Mouse (Mus musculus): ENCODE measurements around the gene Emd. TPM values are rescaled to one million over a fixed set of nuclear protein-coding genes. Genes with fewer than 3 reads are reported as not detected.

Gene Emd
- polyA plus RNA-seq, 1 experiment from 2014 or later, result 13.2 TPM

- Histone ChIP-seq H3K27ac (replicated peaks) (peak overlapping the region; percentile 89), H3K9ac (replicated peaks) (peak overlapping the region; percentile 65), H3K4me2 (peak overlapping the region; percentile 60), H3K4me3 (replicated peaks) (peak overlapping the region; percentile 54), H3K4me1 (peaks cover 15% of the 10 kb centered on the region), H3K36me3 (peaks cover 14% of the 10 kb centered on the region), H3K27me3 (replicated peaks) (no peaks in the 10 kb centered on the region), H3K9me3 (replicated peaks) (no peaks in the 10 kb centered on the region)
- WGBS, result 20% methylated on average over 38 of the region's 38 CpGs
- ATAC-seq (ENCODE audit: low FRiP score), result peak; percentile 91
Measured at GRCm38 (mm10) chrX:74246213-74246681, 8.2 kb upstream of the Emd start.

GRCm38 (mm10) chrX:74246693-74247092, 7.8 kb upstream of the Emd start:
- peak overlapping the region; percentile 73; the same call in 1 of the 2 replicates for H3K27ac ChIP-seq (replicated peaks)
- peak overlapping the region; percentile 41 for H3K9ac ChIP-seq (replicated peaks)
- 35% methylated on average over 14 of the region's 15 CpGs for WGBS
- peak overlapping the region; percentile 54 for H3K4me3 ChIP-seq (replicated peaks)
- ATAC-seq (ENCODE audit: low FRiP score), result peak; percentile 17; the same call in 1 of the 2 replicates
- peak overlapping the region; percentile 60 for H3K4me2 ChIP-seq
- H3K27me3 ChIP-seq (replicated peaks), result no peaks in the 10 kb centered on the region
- H3K4me1 ChIP-seq, result peaks cover 15% of the 10 kb centered on the region
- H3K36me3 ChIP-seq, result peaks cover 10% of the 10 kb centered on the region
- H3K9me3 ChIP-seq (replicated peaks), result no peaks in the 10 kb centered on the region

GRCm38 (mm10) chrX:74248651-74249050, 5.8 kb upstream of the Emd start:
- Histone ChIP-seq H3K4me2 (peak overlapping the region; percentile 64), H3K27me3 (replicated peaks) (no peaks in the 10 kb centered on the region), H3K27ac (replicated peaks) (no peak overlapping the region; the same call in 1 of the 2 replicates), H3K9ac (replicated peaks) (no peak overlapping the region), H3K4me1 (peaks cover 11% of the 10 kb centered on the region), H3K4me3 (replicated peaks) (0 out of 2 replicates have a peak overlapping the region, but pooled peaks have one; percentile 44), H3K36me3 (no peaks in the 10 kb centered on the region), H3K9me3 (replicated peaks) (no peaks in the 10 kb centered on the region)
- no peak for ATAC-seq (ENCODE audit: low FRiP score)
- WGBS, result 27% methylated on average over 3 of the region's 3 CpGs

- H3K9me3 ChIP-seq (replicated peaks), result no peaks in the 10 kb centered on the region
- 24% methylated on average over 38 of the region's 38 CpGs for WGBS
- peak within 1 kb of the TSS; percentile 64 for H3K4me2 ChIP-seq
- H3K4me1 ChIP-seq, result peaks cover 5% of the 10 kb centered on the region; the same call in 1 of the 2 replicates
- ATAC-seq (ENCODE audit: low FRiP score), result no peak
- H3K27me3 ChIP-seq (replicated peaks), result no peaks in the 10 kb centered on the region
- peak within 1 kb of the TSS; percentile 49 for H3K9ac ChIP-seq (replicated peaks)
- H3K4me3 ChIP-seq (replicated peaks), result peak within 1 kb of the TSS; percentile 44
- no peaks in the 10 kb centered on the region for H3K36me3 ChIP-seq
- H3K27ac ChIP-seq (replicated peaks), result peak within 1 kb of the TSS; percentile 60
Measured at GRCm38 (mm10) chrX:74249615-74250014, 4.9 kb upstream of the Emd start, which contains the start of gene Flna. TSS of gene Flna (minus strand) at chrX:74249820.

- WGBS, result 24% methylated on average over 31 of the region's 31 CpGs
- Histone ChIP-seq H3K4me3 (replicated peaks) (peak overlapping the region; percentile 56), H3K9ac (replicated peaks) (peak overlapping the region; percentile 70), H3K27ac (replicated peaks) (peak overlapping the region; percentile 88), H3K27me3 (replicated peaks) (no peaks in the 10 kb centered on the region), H3K4me2 (peak overlapping the region; percentile 64), H3K4me1 (peaks cover 6% of the 10 kb centered on the region), H3K36me3 (0 out of 2 replicates have a peak, but pooled peaks cover 2% of the 10 kb centered on the region), H3K9me3 (replicated peaks) (no peaks in the 10 kb centered on the region)
- peak; percentile 65; the same call in 1 of the 2 replicates for ATAC-seq (ENCODE audit: low FRiP score)
Measured at GRCm38 (mm10) chrX:74254888-74255565, 540 bp downstream of the Emd start.

- Histone ChIP-seq H3K4me1 (peaks cover 6% of the 10 kb centered on the region), H3K27ac (replicated peaks) (no peak overlapping the region), H3K4me3 (replicated peaks) (no peak overlapping the region), H3K27me3 (replicated peaks) (no peaks in the 10 kb centered on the region), H3K36me3 (0 out of 2 replicates have a peak, but pooled peaks cover 4% of the 10 kb centered on the region), H3K4me2 (no peak overlapping the region), H3K9me3 (replicated peaks) (no peaks in the 10 kb centered on the region), H3K9ac (replicated peaks) (no peak overlapping the region)
- ATAC-seq (ENCODE audit: low FRiP score), result no peak
- WGBS, result 96% methylated on average over 3 of the region's 3 CpGs
Measured at GRCm38 (mm10) chrX:74257746-74258145, 3.3 kb downstream of the Emd start.

GRCm38 (mm10) chrX:74269736-74270061, 15.2 kb downstream of the Emd start:
- peak overlapping the region; percentile 56 for H3K4me2 ChIP-seq
- H3K36me3 ChIP-seq, result no peaks in the 10 kb centered on the region
- H3K9me3 ChIP-seq (replicated peaks), result no peaks in the 10 kb centered on the region
- no peaks in the 10 kb centered on the region for H3K27me3 ChIP-seq (replicated peaks)
- peak overlapping the region; percentile 52 for H3K9ac ChIP-seq (replicated peaks)
- peaks cover 10% of the 10 kb centered on the region for H3K4me1 ChIP-seq
- peak overlapping the region; percentile 97 for H3K27ac ChIP-seq (replicated peaks)
- H3K4me3 ChIP-seq (replicated peaks), result peak overlapping the region; percentile 53
- 29% methylated on average over 3 of the region's 3 CpGs for WGBS
- ATAC-seq (ENCODE audit: low FRiP score), result peak; percentile 33

- Histone ChIP-seq H3K9ac (replicated peaks) (peak within 1 kb of the TSS; percentile 65), H3K4me3 (replicated peaks) (peak within 1 kb of the TSS; percentile 53), H3K4me1 (peaks cover 10% of the 10 kb centered on the region), H3K9me3 (replicated peaks) (no peaks in the 10 kb centered on the region), H3K36me3 (no peaks in the 10 kb centered on the region), H3K4me2 (peak within 1 kb of the TSS; percentile 57), H3K27me3 (replicated peaks) (no peaks in the 10 kb centered on the region), H3K27ac (replicated peaks) (peak within 1 kb of the TSS; percentile 97)
- WGBS, result 19% methylated on average over 42 of the region's 42 CpGs
- ATAC-seq (ENCODE audit: low FRiP score), result peak; percentile 97
Measured at GRCm38 (mm10) chrX:74270062-74270901, 15.8 kb downstream of the Emd start, which contains the start of gene Rpl10. TSS of gene Rpl10 (plus strand) at chrX:74270812.

- Histone ChIP-seq H3K9me3 (replicated peaks) (no peaks in the 10 kb centered on the region), H3K4me1 (peaks cover 10% of the 10 kb centered on the region), H3K4me2 (peak overlapping the region; percentile 57), H3K4me3 (replicated peaks) (peak overlapping the region; percentile 53), H3K27me3 (replicated peaks) (no peaks in the 10 kb centered on the region), H3K9ac (replicated peaks) (peak overlapping the region; percentile 65), H3K36me3 (no peaks in the 10 kb centered on the region), H3K27ac (replicated peaks) (peak overlapping the region; percentile 72)
- ATAC-seq (ENCODE audit: low FRiP score), result no peak
- WGBS, result 14% methylated on average over 27 of the region's 27 CpGs
Measured at GRCm38 (mm10) chrX:74270902-74271551, 16.5 kb downstream of the Emd start.

GRCm38 (mm10) chrX:74273422-74274322, 19.2 kb downstream of the Emd start:
- Histone ChIP-seq H3K4me3 (replicated peaks) (no peak overlapping the region), H3K9me3 (replicated peaks) (no peaks in the 10 kb centered on the region), H3K4me1 (peaks cover 10% of the 10 kb centered on the region), H3K36me3 (no peaks in the 10 kb centered on the region), H3K4me2 (no peak overlapping the region), H3K27me3 (replicated peaks) (no peaks in the 10 kb centered on the region), H3K9ac (replicated peaks) (no peak overlapping the region), H3K27ac (replicated peaks) (no peak overlapping the region)
- no peak for ATAC-seq (ENCODE audit: low FRiP score)
- WGBS, result 37% methylated on average over 10 of the region's 10 CpGs

All from neural tube, embryonic 15.5 days (tissue).